Mouse (Mus musculus): ENCODE data around the gene Gm45521.

DNA sequence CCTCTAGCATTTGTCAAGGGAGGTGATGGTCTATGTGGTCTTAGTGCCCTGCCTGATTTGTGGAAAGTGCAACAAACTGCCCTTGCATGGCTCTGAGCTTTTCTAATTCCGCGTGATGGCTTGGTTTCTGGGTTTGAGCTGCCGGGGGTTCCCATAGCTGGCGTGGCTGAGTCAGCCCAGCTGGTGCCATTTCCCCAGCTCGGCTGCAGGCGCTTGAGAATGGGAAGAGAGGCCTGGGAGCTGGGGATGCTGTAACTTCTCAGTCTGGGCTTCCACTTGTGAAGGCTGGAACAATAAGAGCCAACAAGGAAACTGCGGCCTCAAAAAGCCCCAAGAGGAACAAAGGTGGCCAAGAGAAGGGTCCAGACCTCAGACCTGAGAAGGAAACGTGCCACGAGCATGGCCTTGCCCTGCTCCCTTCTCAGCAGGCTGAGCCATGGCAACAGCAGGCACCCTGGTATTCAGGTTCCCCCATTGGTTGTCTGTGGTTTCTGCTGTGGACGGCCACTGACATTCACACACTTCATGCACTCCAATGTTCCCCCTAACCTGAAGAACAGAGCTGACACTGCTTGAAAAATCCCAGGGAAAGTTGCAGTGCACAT, 14.9 kb downstream of the Gm45521 start:
- TF ChIP-seq EP300 (optimal IDR thresholded peaks at IDR 0.05), result no peak
- no peak for TF ChIP-seq CTCF (IDR thresholded peaks at IDR 0.05; ENCODE audit: low read depth)

All from stomach, postnatal 0 days (tissue).